Comparison of ENCODE assay signal across 11 mouse cellular contexts in genomic region chr13:52914591-52915110, GRCm38 (mm10). TPM values are rescaled to one million over a fixed set of nuclear protein-coding genes. Genes with fewer than 3 reads are reported as not detected.
DNase-seq lines count a peak whose midpoint lies in the region; ATAC-seq and TF ChIP-seq lines count a peak whose summit lies in the region.
"Had no signal": no experiment of that assay in that cellular context is flagged by ENCODE, and none has a peak within 500 bp of the region (broad histone marks: within the 10 kb centered on the region; RNA-seq: fewer than 3 reads in every experiment).

No protein-coding gene starts in this region.

- peaks cover 19% of the 10 kb centered on the region for H3K36me3 ChIP-seq in kidney, embryonic 15.5 days
- H3K36me3 ChIP-seq: lung, embryonic 15.5 days had no signal

- no peak overlapping the region for H3K4me3 ChIP-seq in kidney, embryonic 15.5 days (replicated peaks)
- H3K4me3 ChIP-seq: lung, embryonic 15.5 days had no signal

- TF ChIP-seq CTCF in brain, embryonic 14.5 days (IDR thresholded peaks at IDR 0.05; ENCODE audit: borderline replicate concordance, extremely low read depth, insufficient read depth, insufficient read length): no peak

- WGBS in kidney, embryonic 15.5 days: 54% methylated on average over 19 of the region's 19 CpGs

- no peak overlapping the region for H3K9ac ChIP-seq in kidney, embryonic 15.5 days
- H3K9ac ChIP-seq: lung, embryonic 15.5 days had no signal

- H3K27ac ChIP-seq in kidney, embryonic 15.5 days: no peak overlapping the region
- H3K27ac ChIP-seq: lung, embryonic 15.5 days had no signal

- no peaks in the 10 kb centered on the region for H3K9me3 ChIP-seq in kidney, embryonic 15.5 days (replicated peaks)
- H3K9me3 ChIP-seq: lung, embryonic 15.5 days had no signal

- H3K4me2 ChIP-seq in kidney, embryonic 15.5 days: no peak overlapping the region
- H3K4me2 ChIP-seq: lung, embryonic 15.5 days had no signal

- DNase-seq in adrenal gland, postnatal 14 days: peak; percentile 5
- no peak for DNase-seq in adrenal gland, adult 18-20 months (ENCODE audit: low spot score in 2 of 2)
- peak; percentile 32 for DNase-seq in lung, postnatal 25 days (ENCODE audit: low spot score)
- DNase-seq in lung, postnatal 10 days: no peak
- DNase-seq in brain, embryonic 14.5 days (ENCODE audit: low read depth): peak; percentile 51
- DNase-seq in monocyte, adult 2 months (ENCODE audit: low read depth in 1 of 2, low spot score in 2 of 2): peak; percentile 53 to 58
- no peak for DNase-seq in MN1 (ENCODE audit: low spot score)
- DNase-seq: cerebellum, postnatal 25 days; kidney, postnatal 36 days had no signal

- H3K27me3 ChIP-seq in kidney, embryonic 15.5 days: no peaks in the 10 kb centered on the region
- H3K27me3 ChIP-seq: lung, embryonic 15.5 days had no signal

- H3K4me1 ChIP-seq in kidney, embryonic 15.5 days: peaks cover 8% of the 10 kb centered on the region

- no peak for ATAC-seq in kidney, embryonic 15.5 days (replicated peaks; ENCODE audit: low FRiP score)

- no peak for TF ChIP-seq POLR2A in brain, embryonic 14.5 days (IDR thresholded peaks at IDR 0.05; ENCODE audit: borderline replicate concordance, extremely low read depth, insufficient read depth, insufficient read length, poor library complexity, severe bottlenecking)

RNA-seq across cellular contexts. Expression of gene Auh, which starts 14.8 kb away (rescaled TPM):
- total RNA-seq in adrenal gland, postnatal 14 days (2021): 128 and 131 TPM in 2 replicates
- 100 to 1,000 TPM; 126 to 138 TPM for total RNA-seq in adrenal gland, adult 18-20 months (2021)
- polyA plus RNA-seq in brain, embryonic 14.5 days (2012; rRNA removed): 39.7 and 42.9 TPM in 2 replicates
- 56.4 and 57.0 TPM in 2 replicates for polyA plus RNA-seq in kidney, embryonic 15.5 days (2015; fragmentation: Nextera tagmentation; extraction: Ambion mirVana)

Comparison
In these comparisons a context has a peak if more than half of its experiments do, and no peak if none do; other contexts are left out.
1. DNase-seq: peak in adrenal gland, postnatal 14 days (single experiment), lung, postnatal 25 days (single experiment), brain, embryonic 14.5 days (single experiment) and monocyte, adult 2 months (2 of 2); none in adrenal gland, adult 18-20 months (0 of 2), lung, postnatal 10 days (single experiment) and MN1 (single experiment).